Mouse (Mus musculus) right cerebral cortex, postnatal 10 days (tissue): Measurements from ENCODE around the gene Orc5.

ENCODE experiments used
- DNase-seq, 2 experiments: peaks; one replicate each; pipeline ENCODE4 v3.0.0; 2021; ENCODE audit warnings: low spot score in 2 of 2

The Orc5 gene

DNA sequence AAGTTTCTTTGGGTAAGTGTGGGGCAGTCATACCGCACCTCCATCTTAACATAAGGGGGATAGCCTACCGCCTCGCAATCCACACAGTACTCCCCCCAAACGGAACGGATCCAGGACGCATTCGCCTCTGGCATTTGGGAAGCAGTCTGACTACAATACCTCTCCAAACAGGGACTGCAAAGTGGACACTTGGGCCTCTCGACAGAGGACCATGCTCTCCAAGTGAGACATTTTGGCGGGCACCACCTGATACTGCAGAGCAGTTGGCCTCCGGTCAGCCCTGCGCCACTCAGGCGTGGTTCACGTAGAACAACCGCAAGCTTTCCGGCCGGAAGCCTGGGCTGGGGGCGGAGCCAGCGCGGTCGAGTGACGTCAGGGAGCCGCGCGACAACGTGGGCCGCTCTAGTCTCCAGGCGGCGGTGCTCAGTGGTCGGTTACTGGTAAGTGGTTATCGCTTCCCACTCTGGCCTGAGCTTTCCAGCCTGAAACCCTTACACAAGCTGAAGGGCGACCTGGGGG lies at the start of gene Orc5:
Orc5 (minus strand) TSS at position 397 of the 519 bp plus-strand sequence.
- peak; percentile 95 to 96 for DNase-seq

GRCm38 (mm10) chr5:22596981-22597380 lies 46.8 kb upstream of the Orc5 start:
- DNase-seq, result no peak

- DNase-seq, result no peak
These were observed 39.2 kb upstream of the Orc5 start for GRCm38 (mm10) chr5:22589370-22589966.

- no peak for DNase-seq
These were observed 37.3 kb upstream of the Orc5 start for GRCm38 (mm10) chr5:22587492-22587891.

- DNase-seq, result peak in 1 of 2 experiments; percentile 24
These were observed 34.3 kb upstream of the Orc5 start for GRCm38 (mm10) chr5:22584556-22584955.

DNA sequence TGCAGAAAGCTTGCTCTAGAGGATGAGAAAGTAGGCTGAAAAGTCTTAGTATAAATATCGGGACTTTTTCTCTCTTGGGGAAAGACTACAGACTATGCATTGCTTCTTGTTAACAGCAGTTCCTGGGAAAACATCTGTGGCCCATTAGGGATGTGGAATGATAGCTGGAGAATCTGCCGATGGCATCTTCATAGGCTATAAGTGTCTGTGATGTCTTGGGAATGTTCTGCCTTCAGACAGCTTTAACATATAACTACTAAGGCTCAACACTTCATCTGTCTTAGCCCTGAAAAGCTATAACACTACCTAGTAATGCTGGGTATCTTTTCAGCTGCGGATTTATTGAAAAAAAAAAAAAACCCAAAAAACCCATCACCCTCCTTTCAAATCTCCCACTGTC lies 27.8 kb upstream of the Orc5 start:
- no peak for DNase-seq

- no peak for DNase-seq
These were observed 24.5 kb upstream of the Orc5 start for GRCm38 (mm10) chr5:22574751-22575150.

GRCm38 (mm10) chr5:22574161-22574560 lies 23.9 kb upstream of the Orc5 start:
- no peak for DNase-seq

DNA sequence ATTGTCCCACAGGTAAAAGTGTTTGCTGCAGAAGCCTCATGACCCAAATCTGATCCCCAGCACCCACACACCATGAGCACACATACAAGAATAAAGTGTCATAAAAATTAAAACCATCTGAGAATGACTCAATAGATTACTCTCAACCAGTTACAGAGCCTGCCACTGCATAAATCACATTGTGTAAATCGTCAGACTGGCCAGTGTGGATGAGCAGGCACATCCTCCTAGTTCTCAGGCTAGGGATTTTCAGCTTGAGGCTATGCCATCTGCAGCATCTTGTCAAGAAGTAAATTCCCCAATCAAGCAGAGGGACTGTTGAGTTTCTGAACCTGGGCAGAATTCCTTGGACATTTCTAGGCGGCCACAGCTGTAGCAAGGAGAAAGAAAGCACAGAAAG lies 23.5 kb upstream of the Orc5 start:
- DNase-seq, result no peak

GRCm38 (mm10) chr5:22572881-22573280 lies 22.7 kb upstream of the Orc5 start:
- no peak for DNase-seq

GRCm38 (mm10) chr5:22572456-22572855 lies 22.2 kb upstream of the Orc5 start:
- DNase-seq, result no peak

DNA sequence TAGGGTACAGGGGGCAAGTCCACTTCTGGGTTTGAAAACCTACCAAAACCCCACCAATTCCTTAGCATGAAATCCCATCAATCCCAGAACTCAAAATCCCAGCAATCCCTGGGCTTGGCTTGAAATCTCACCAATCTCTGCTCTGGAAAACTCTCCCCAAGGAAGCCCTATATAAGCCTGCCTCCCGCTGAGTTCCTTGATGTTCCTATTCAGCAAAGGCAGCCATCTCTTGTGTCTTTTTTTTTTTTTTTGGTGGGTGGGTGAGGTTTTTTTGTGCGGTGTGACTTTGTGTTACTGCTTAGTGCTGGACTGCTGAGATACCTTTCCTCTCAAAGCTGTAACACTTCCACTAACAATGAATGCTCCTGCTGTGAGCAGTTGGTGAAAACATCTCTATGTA lies 15.5 kb upstream of the Orc5 start:
- no peak for DNase-seq

DNA sequence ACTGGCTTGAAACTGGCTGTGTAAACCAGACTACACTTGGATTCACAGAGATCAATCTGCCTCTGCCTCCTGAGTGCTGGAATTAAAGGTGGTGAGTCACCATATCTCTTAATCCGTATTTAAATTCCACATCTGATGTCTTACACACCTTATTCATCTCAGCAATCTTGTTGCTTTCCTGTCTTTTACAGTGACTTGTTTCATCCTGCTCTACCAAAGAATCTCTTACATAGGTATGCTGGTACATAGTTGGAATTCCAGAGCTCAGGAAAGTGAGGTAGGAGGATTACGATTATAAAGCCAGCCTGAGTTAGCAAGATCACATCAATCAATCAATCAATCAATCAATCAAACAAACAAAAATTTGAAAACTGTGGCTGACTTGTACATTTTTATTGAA lies 9.6 kb upstream of the Orc5 start:
- DNase-seq, result no peak

DNA sequence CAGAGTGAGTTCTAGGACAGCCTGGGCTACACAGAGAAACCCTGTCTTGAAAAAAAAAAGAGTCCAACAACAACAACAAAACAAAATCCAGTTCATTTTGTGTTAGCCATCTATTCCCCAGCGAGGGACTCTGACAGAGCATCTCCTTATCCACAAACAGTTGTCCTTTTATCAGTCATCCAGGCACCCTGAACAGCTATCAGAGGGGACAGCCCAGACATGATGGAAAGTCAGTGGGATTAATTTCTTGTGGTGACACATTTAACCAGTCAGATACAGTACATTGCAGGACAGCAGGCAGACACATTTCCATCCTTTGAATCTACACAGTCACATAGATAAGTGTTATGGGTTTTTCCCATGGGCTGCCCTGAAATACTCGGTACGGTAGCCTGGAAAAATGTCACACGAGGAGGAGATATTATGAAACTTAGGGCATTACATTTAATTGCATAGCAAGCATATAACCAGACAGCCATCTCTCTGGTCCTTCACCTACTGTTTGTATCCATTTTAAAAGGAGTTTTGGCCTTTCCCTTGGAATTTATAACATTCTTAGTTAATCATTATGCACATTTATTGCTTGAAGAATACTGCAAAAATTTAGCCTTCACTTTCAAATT lies 7.4 kb upstream of the Orc5 start:
- no peak for DNase-seq

- no peak for DNase-seq
These were observed 6.5 kb upstream of the Orc5 start for GRCm38 (mm10) chr5:22556713-22557112.

DNA sequence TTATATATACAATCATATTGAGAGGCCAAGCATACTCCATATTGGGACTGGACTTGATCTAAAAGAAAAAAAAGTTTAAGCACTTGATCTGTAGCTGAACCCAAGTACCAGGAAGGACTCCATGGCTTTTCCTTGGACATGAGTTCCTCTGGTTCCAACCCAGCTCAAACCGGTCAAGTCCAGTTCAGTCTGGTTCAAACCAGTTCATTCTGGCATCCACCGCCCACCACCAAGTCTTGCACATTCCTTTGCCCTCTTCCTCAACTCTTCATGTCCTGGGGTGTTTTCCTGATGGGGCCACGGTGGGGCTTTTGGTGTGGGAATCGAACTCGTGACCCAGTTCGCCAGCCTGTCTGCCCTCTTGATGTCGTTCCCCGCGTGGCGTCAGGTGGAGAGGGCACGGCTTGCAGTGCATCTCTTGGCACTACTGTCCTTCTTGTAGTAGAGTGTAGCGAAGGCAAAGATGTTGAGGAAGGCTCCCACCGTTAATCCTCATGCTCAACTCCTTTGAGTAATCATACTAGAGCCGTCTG lies 2.1 kb upstream of the Orc5 start:
- no peak for DNase-seq

DNA sequence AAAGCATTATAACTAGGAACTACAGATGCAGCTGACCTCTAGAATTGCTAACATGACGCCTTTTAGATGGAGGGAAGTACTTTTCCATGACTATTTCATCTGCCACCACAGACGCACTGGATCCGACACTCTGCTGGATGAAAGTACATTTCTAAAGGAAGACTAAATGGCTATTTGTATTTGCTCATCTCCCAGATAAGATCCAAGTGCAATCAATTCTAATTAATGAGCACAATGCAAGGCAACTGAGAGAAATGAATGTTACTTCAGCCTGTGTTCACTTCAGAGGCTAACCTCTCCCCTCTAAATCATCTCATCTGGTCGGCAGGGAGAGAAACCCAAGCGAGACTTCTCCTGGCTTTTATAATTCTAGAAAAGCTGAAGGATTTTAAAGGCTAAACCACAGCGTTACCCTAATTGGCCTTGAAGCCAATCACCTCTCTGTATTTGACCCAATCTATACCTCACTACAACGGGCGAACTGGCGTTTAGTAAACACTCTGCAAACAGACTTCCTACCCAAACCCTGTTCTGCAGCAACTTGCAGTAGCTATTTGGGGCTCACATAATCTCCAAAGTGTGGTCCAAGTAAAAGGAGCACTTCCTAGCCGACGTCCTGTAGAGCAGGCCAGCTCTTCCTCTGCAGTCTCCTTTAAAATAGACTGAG lies 730 bp downstream of the Orc5 start:
- no peak for DNase-seq

GRCm38 (mm10) chr5:22548556-22549161 lies 1.6 kb downstream of the Orc5 start:
- DNase-seq, result no peak

DNA sequence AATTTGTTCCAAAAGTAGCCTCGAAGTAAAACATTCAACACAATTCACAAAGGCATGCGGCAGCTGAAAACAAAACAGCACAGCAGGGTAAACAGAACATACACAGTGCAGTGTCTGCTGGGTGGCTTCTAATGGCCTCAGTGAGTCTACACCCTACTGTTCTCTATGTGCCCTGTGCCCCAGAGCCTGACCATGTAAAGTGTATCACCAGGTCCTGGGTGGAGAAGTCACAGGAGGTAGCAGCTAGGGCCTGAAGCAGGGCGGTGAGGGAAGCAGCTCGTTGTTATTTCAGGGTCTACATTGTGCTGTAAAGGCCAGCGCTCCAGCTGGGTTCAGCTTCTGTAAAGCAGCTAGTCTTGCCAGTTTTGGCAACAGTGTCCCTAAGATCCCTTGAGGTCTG lies 3.7 kb downstream of the Orc5 start:
- no peak for DNase-seq

DNA sequence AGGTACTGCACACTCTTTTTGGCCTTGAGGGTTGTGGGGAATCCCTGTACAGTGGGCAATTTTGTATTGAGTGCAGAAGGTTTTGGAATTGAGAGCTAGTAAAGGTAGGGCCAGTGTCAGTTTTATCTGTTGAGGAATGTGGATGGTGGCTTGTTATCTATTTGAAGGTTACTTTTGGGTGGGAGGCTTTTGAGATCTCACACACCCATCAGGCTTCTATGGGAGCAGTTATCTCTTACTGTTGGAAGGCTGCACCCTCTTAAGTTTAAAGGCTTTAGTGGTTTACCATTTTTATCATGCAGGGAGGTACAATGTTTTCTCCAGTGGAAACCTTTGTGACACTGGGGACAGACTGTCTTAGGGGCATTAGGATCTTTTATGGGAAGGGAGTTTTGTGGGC lies 4.9 kb downstream of the Orc5 start:
- no peak for DNase-seq

DNA sequence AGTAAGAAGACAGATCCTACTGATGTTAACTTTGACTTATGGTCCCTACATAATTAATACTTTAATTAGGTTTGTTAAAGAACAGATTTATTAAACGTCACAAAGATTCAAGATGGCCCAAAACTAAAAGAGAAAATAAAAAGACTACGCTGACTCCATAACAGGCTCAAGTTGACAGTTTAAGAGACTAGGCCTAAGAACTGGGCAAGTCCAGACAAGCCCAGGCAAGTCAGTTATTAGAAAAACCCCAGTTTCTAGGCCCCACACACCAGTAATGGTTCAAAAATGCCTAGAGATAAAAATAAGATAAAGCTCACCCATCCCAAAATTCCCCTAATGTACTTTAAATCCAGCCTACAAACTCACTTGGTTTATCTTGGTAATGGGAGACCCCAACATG lies 7.6 kb downstream of the Orc5 start:
- no peak for DNase-seq

DNA sequence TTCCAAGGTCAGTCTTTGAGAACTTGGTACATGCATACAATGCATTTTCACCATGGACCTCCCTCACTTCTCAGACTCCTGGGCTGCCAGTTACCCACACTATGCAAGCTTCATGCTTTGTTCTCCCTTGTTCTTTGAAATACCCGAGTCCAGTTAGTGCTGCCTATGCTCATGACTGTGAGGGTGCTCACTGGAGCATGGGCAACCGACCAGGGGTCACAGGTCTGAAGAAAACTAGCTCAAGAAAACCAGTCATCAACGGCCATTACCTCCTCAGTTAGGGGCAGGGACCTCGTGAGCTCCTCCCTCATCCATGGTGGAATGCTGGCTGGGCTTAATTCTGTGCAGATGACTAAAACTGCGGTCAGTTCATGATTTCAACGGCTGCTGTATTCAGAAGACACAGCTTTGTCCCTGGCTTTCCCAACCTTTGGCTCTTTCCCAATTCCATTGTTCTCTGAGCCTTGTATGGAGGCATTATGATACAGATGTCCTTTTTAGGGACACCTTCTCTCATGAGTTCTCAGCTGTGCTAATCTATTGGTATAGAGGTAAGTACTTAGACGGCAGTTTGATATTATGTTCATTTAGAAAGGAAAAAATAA lies 11.1 kb downstream of the Orc5 start:
- no peak for DNase-seq
